Mouse (Mus musculus) heart, postnatal 0 days (tissue): ENCODE measurements around the gene Ksr1. TPM values are rescaled to one million over a fixed set of nuclear protein-coding genes. Genes with fewer than 3 reads are reported as not detected.

Experiments
- ATAC-seq: fragments of 200-750 bp; cut with Nextera tagmentation; 2 replicates; pipeline ENCODE4 v1.8.0; 2017; ENCODE audit warnings: low read depth, moderate number of reproducible peaks, moderate library complexity; ENCODE audit not compliant: insufficient read depth
- DNase-seq: peaks from one replicate; pipeline ENCODE4 v3.0.0-alpha.2; 2016; ENCODE audit warnings: low spot score
- H3K27ac ChIP-seq: fragments of 300-500 bp; sonication (generic); 2 replicates; pipeline ENCODE4 v1.5.1; 2014; ENCODE audit warnings: low read depth, mild to moderate bottlenecking
- H3K27me3 ChIP-seq: fragments of 300-500 bp; sonication (generic); 2 replicates; pipeline ENCODE4 v1.6.1; 2014; ENCODE audit warnings: low read length, mixed read lengths; ENCODE audit not compliant: control insufficient read depth, insufficient read depth
- H3K36me3 ChIP-seq: fragments of 300-500 bp; sonication (generic); replicated peaks from 2 replicates; pipeline ENCODE4 v1.6.1; 2014; ENCODE audit warnings: low read length, mixed read lengths; ENCODE audit not compliant: control insufficient read depth, insufficient read depth
- H3K4me1 ChIP-seq: fragments of 300-500 bp; sonication (generic); 2 replicates; pipeline ENCODE4 v1.6.1; 2014; ENCODE audit warnings: antibody characterized with exemption; ENCODE audit not compliant: control insufficient read depth, insufficient read depth
- H3K4me2 ChIP-seq: fragments of 300-500 bp; sonication (generic); 2 replicates; pipeline ENCODE4 v1.6.1; 2014; ENCODE audit warnings: low read depth, mild to moderate bottlenecking, low read length, moderate library complexity
- H3K4me3 ChIP-seq: fragments of 300-500 bp; sonication (generic); 2 replicates; pipeline ENCODE4 v1.5.1; 2014; ENCODE audit warnings: low read depth, low read length
- H3K9ac ChIP-seq: fragments of 300-500 bp; sonication (generic); replicated peaks from 2 replicates; pipeline ENCODE4 v1.6.1; 2014; ENCODE audit warnings: low read depth, low read length, mixed read lengths
- H3K9me3 ChIP-seq: fragments of 300-500 bp; sonication (generic); replicated peaks from 2 replicates; pipeline ENCODE4 v1.6.1; 2016; ENCODE audit warnings: low read length; ENCODE audit not compliant: control insufficient read depth
- CTCF ChIP-seq: IDR thresholded peaks from 2 replicates; pipeline ENCODE4 v1.5.1; 2016; ENCODE audit warnings: antibody characterized with exemption, control low read depth, low read depth
- EP300 ChIP-seq: IDR thresholded peaks from 2 replicates; pipeline ENCODE4 v1.6.1; 2016; ENCODE audit warnings: antibody characterized with exemption, low read depth
- WGBS: fragments of 180-500 bp; shearing (Covaris S2); extraction: QIAGEN DNeasy Blood & Tissue Kit; methylation state at CpG from one replicate; pipeline ENCODE4 v1.1.7; 2014; 5-methylcytosine and 5-hydroxymethylcytosine counted together
- polyA plus RNA-seq: library from polyadenylated mRNA; unstranded; fragments of >200 nt; fragmentation: Nextera tagmentation; extraction: Ambion mirVana; gene quantifications from 2 replicates; pipeline ENCODE4 v1.2.1, GENCODE M21; 2015
- total RNA-seq: library from RNA; depleted of rRNA; stranded (reverse); fragments of >200 nt; gene quantifications from 2 replicates; pipeline ENCODE4 v1.2.3, GENCODE M21; 2014; ENCODE audit warnings: low replicate concordance

Gene Ksr1
- total and polyA plus RNA-seq, 2 experiments from 2014 or later, result 1.5 to 15.2 TPM

DNA sequence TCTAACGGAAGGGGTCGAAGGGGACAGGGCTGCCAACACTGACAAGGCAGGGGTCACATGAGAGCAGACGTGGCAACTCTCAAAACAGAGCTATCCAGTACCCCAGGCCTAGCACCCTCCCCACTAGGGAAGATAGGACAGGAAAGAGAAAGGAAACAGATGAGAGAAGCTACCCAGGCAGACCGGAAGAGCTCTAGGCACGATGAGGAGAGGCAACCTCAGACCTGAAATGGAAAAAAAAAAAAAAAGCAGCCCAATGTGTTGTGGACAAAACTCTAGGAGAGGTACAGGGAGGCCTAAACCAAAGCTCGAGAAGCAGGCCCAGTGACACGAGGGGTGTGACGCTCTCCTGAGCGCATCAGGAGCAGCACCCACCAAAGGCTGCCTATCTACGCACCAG, 23.7 kb downstream of the Ksr1 start:
- TF ChIP-seq CTCF, result no peak
- TF ChIP-seq EP300, result no peak
- Histone ChIP-seq H3K27me3 (no peaks in the 10 kb centered on the region), H3K9me3 (0 out of 2 replicates have a peak, but pooled peaks cover under 1% of the 10 kb centered on the region), H3K4me3 (no peak overlapping the region), H3K9ac (no peak overlapping the region), H3K36me3 (0 out of 2 replicates have a peak, but pooled peaks cover 3% of the 10 kb centered on the region), H3K27ac (no peak overlapping the region), H3K4me2 (no peak overlapping the region), H3K4me1 (no peaks in the 10 kb centered on the region)
- no peak for DNase-seq
- WGBS, result 73% methylated on average over 10 of the region's 10 CpGs
- no peak for ATAC-seq

DNA sequence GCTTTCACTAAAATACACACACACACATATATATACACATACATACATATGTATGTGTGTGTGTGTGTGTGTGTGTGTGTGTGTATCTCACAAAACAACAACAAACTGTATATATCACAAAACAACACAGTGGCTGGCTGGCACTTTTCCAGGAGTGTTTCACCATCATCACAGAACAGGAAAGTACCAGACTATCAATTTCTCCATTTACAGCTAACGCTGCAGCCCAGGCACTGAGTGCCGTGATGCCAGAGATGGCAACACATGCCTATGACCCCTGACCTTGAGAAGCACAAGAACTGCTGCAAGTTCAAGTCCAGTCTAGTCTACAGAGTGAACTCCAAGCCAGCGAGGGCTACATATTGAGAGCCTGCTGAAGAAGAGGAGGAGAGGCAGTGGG, 26.1 kb downstream of the Ksr1 start:
- no peak for TF ChIP-seq CTCF
- no peak for TF ChIP-seq EP300
- Histone ChIP-seq H3K27ac (no peak overlapping the region), H3K9ac (no peak overlapping the region), H3K9me3 (no peaks in the 10 kb centered on the region), H3K4me1 (no peaks in the 10 kb centered on the region; the same call in 1 of the 2 replicates), H3K27me3 (no peaks in the 10 kb centered on the region), H3K4me2 (no peak overlapping the region), H3K36me3 (0 out of 2 replicates have a peak, but pooled peaks cover 4% of the 10 kb centered on the region), H3K4me3 (no peak overlapping the region)
- DNase-seq, result no peak
- ATAC-seq, result no peak
- WGBS, result 63% methylated on average over 3 of the region's 3 CpGs

DNA sequence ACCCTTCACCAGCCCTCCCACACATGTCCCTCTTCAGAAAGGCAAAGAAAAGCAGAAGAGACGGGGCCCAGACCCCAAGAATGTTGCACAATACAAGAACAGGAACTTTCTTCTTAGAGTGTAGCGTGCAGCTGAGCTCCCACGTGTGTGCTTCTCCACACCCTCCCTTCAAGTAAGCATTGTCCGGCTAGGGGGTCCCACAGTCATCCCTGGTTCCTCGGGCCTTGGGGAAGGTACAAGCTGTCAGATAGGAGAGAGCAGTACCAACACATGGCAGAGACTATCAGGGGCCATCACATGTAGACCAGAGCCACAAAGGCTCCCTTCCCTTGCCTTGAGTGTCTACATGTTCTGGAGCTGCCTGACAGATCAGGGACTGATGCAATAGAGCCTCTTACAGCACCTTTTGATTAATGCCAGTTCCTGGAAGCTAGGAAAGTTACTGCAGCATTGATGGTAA, 27.3 kb downstream of the Ksr1 start:
- Histone ChIP-seq H3K36me3 (0 out of 2 replicates have a peak, but pooled peaks cover 4% of the 10 kb centered on the region), H3K27me3 (no peaks in the 10 kb centered on the region), H3K4me3 (no peak overlapping the region), H3K4me1 (no peaks in the 10 kb centered on the region; the same call in none of the 2 replicates), H3K4me2 (no peak overlapping the region), H3K9ac (no peak overlapping the region), H3K9me3 (no peaks in the 10 kb centered on the region), H3K27ac (no peak overlapping the region)
- WGBS, result 59% methylated on average over 5 of the region's 5 CpGs
- ATAC-seq, result no peak
- no peak for DNase-seq
- no peak for TF ChIP-seq EP300
- no peak for TF ChIP-seq CTCF

DNA sequence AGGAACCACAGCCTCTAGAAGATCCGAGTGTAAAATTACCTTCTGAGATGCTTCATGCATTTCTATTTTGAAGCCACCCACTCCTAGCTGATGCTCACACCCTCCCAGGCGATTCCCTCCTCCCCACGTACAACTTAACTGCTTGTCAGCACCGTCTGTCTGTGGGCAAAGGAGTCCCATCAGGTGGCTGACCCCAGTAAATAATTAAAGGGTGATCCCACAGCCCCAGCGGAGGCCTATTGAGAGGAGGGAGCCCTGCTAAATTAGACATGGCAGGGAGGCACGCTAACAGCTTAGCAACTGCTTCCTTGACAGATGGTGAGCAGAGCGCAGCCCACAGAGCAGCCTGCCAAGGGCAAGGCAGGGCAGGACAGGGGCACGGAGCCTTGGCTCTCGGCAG, 29.5 kb downstream of the Ksr1 start:
- H3K27me3 ChIP-seq, result no peaks in the 10 kb centered on the region
- H3K9ac ChIP-seq, result no peak overlapping the region
- no peak overlapping the region for H3K4me2 ChIP-seq
- no peak overlapping the region; the same call in 1 of the 2 replicates for H3K27ac ChIP-seq
- 0 out of 2 replicates have a peak, but pooled peaks cover 4% of the 10 kb centered on the region for H3K36me3 ChIP-seq
- 31% methylated on average over 9 of the region's 9 CpGs for WGBS
- no peaks in the 10 kb centered on the region for H3K9me3 ChIP-seq
- H3K4me3 ChIP-seq, result no peak overlapping the region
- no peak for DNase-seq
- ATAC-seq, result no peak
- TF ChIP-seq CTCF (no peak), EP300 (no peak)
- H3K4me1 ChIP-seq, result peaks cover 4% of the 10 kb centered on the region

DNA sequence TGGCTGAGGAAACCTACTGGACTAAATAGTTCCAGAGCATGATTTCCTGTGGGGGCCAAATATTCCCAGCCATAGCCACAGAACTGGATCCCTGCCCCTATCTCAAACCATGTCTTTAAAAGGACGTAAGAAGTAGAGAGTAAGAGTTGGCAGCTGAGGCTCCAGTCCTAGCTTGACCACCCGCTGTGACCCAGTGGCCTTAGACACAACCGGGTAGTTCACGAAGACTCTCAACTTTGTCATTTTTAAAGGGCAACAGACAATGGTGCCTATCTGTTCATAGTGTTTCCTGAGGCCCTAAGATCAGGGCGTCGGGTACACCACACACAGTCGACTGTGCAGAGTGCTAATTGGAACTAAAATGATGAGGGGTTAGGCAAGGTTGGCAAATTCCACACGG, 30.5 kb downstream of the Ksr1 start:
- no peak overlapping the region for H3K27ac ChIP-seq
- WGBS, result 64% methylated on average over 8 of the region's 8 CpGs

DNA sequence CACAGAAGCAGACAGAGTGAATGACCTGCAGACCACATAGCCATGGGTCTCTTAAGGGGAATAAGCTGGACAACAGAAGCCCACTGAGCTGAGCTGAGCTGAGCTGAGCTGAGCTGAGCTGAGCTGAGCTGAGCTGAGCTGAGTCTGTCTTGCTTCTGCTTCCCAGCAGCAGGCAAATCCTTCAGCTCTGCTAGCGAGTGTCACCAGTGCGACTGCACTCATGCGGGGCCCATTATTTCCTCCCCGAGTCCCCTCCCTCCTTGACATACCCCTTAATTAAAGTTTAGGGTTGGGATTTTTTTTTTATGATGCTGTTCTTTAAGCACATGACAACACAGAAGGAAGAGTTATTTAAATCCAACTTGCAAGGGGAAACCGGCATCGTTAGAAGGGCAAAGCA, 32.1 kb downstream of the Ksr1 start:
- peaks cover 18% of the 10 kb centered on the region for H3K4me1 ChIP-seq
- 71% methylated on average over 6 of the region's 6 CpGs for WGBS

More for the DNA sequence above, 30.5 kb downstream of the Ksr1 start:
- Histone ChIP-seq H3K27me3 (no peaks in the 10 kb centered on the region), H3K9ac (no peak overlapping the region), H3K36me3 (0 out of 2 replicates have a peak, but pooled peaks cover 4% of the 10 kb centered on the region), H3K9me3 (no peaks in the 10 kb centered on the region), H3K4me1 (peaks cover 4% of the 10 kb centered on the region), H3K4me2 (no peak overlapping the region), H3K4me3 (no peak overlapping the region)
- no peak for TF ChIP-seq EP300
- TF ChIP-seq CTCF, result no peak
- ATAC-seq, result no peak
- DNase-seq, result no peak

More for the DNA sequence above, 32.1 kb downstream of the Ksr1 start:
- Histone ChIP-seq H3K9me3 (no peaks in the 10 kb centered on the region), H3K27ac (no peak overlapping the region), H3K4me2 (no peak overlapping the region), H3K36me3 (0 out of 2 replicates have a peak, but pooled peaks cover 4% of the 10 kb centered on the region), H3K9ac (no peak overlapping the region), H3K27me3 (no peaks in the 10 kb centered on the region), H3K4me3 (no peak overlapping the region)
- ATAC-seq, result no peak
- no peak for DNase-seq
- TF ChIP-seq CTCF, result no peak
- TF ChIP-seq EP300, result no peak
